In genomic region chr3:115711393-115711792, GRCm38 (mm10) we compare ENCODE assay signal across 9 mouse cellular contexts. TPM values are rescaled to one million over a fixed set of nuclear protein-coding genes. Genes with fewer than 3 reads are reported as not detected.
DNase-seq lines count a peak whose midpoint lies in the region; ATAC-seq lines count a peak whose summit lies in the region.
"Had no signal": no experiment of that assay in that cellular context is flagged by ENCODE, and none has a peak within 500 bp of the region (broad histone marks: within the 10 kb centered on the region; RNA-seq: fewer than 3 reads in every experiment).

No protein-coding gene starts in this region.

- H3K9me3 ChIP-seq in heart, embryonic 15.5 days (replicated peaks), result no peaks in the 10 kb centered on the region
- H3K9me3 ChIP-seq in lung, embryonic 15.5 days, result no peaks in the 10 kb centered on the region

- H3K9ac ChIP-seq in heart, embryonic 15.5 days, result peak overlapping the region; percentile 73
- no peak overlapping the region for H3K9ac ChIP-seq in lung, embryonic 15.5 days

- H3K27me3 ChIP-seq in heart, embryonic 15.5 days, result no peaks in the 10 kb centered on the region
- H3K27me3 ChIP-seq in lung, embryonic 15.5 days, result no peaks in the 10 kb centered on the region; the same call in 1 of the 2 replicates

- peak overlapping the region; percentile 94 for H3K27ac ChIP-seq in heart, embryonic 15.5 days
- H3K27ac ChIP-seq in lung, embryonic 15.5 days, result no peak overlapping the region

- peaks cover 17% of the 10 kb centered on the region; the same call in 1 of the 2 replicates for H3K36me3 ChIP-seq in heart, embryonic 15.5 days
- no peaks in the 10 kb centered on the region for H3K36me3 ChIP-seq in lung, embryonic 15.5 days

- peak overlapping the region; percentile 64 for H3K4me2 ChIP-seq in heart, embryonic 15.5 days
- H3K4me2 ChIP-seq in lung, embryonic 15.5 days, result peak overlapping the region; percentile 90

- WGBS in heart, embryonic 15.5 days, result 59% methylated on average over 3 of the region's 3 CpGs
- 73% methylated on average over 3 of the region's 3 CpGs for WGBS in lung, embryonic 15.5 days

- no peak for ATAC-seq in heart, embryonic 15.5 days (replicated peaks; ENCODE audit: insufficient number of reproducible peaks, insufficient read depth, low FRiP score, low read depth)
- ATAC-seq in lung, embryonic 15.5 days (ENCODE audit: borderline replicate concordance, extremely low read depth, low FRiP score, low TSS enrichment), result no peak

- peak; percentile 6 for DNase-seq in adrenal gland, postnatal 25 days
- DNase-seq in adrenal gland, adult 18-20 months (ENCODE audit: low spot score in 2 of 2), result no peak
- peak; percentile 58 for DNase-seq in CD4-positive helper T cell, adult 2 months (ENCODE audit: low read depth, low spot score)
- no peak for DNase-seq in urinary bladder, postnatal 4 days (ENCODE audit: low spot score in 2 of 2)
- no peak for DNase-seq in urinary bladder, postnatal 14 days (ENCODE audit: low spot score)
- no peak for DNase-seq in frontal cortex, postnatal 25 days (ENCODE audit: low spot score in 2 of 2)
- DNase-seq: gastrocnemius, postnatal 36 days had no signal

- peaks cover 44% of the 10 kb centered on the region for H3K4me1 ChIP-seq in heart, embryonic 15.5 days (replicated peaks)
- peaks cover 10% of the 10 kb centered on the region for H3K4me1 ChIP-seq in lung, embryonic 15.5 days

- H3K4me3 ChIP-seq in heart, embryonic 15.5 days, result peak overlapping the region; percentile 79
- H3K4me3 ChIP-seq in lung, embryonic 15.5 days, result peak overlapping the region; percentile 11; the same call in 1 of the 2 replicates

RNA-seq across cellular contexts. Expression of gene S1pr1, which starts 3.5 kb away (rescaled TPM):
- 15.0 and 16.0 TPM in 2 replicates for total RNA-seq in adrenal gland, postnatal 25 days (2021)
- total RNA-seq in adrenal gland, adult 18-20 months (2021), result 10 to 100 TPM; 16.8 to 25.6 TPM
- 75.5 and 85.4 TPM in 2 replicates for polyA plus RNA-seq in heart, embryonic 15.5 days (2015; fragmentation: Nextera tagmentation; extraction: Ambion mirVana)
- polyA plus RNA-seq in lung, embryonic 15.5 days (2015; fragmentation: Nextera tagmentation; extraction: Ambion mirVana), result 32.0 and 34.2 TPM in 2 replicates

Comparison
In these comparisons a context has a peak if more than half of its experiments do, and no peak if none do; other contexts are left out.
1. DNase-seq: peak in adrenal gland, postnatal 25 days (single experiment) and CD4-positive helper T cell, adult 2 months (single experiment); none in adrenal gland, adult 18-20 months (0 of 2), urinary bladder, postnatal 4 days (0 of 2), urinary bladder, postnatal 14 days (single experiment) and frontal cortex, postnatal 25 days (0 of 2).